Mouse (Mus musculus) CD4-positive, CD25-positive, alpha-beta regulatory T cell, adult 9 weeks (primary cell): ENCODE results near the gene Mrgbp. TPM values are rescaled to one million over a fixed set of nuclear protein-coding genes. Genes with fewer than 3 reads are reported as not detected.

Experiments used
- polyA plus RNA-seq: library from polyadenylated mRNA; unstranded; fragments of 100-300 nt; shearing (Covaris generic); gene quantifications from one replicate; pipeline ENCODE4 v1.2.1, GENCODE M21; 2017

The Mrgbp gene
- 42.1 TPM for polyA plus RNA-seq

DNA sequence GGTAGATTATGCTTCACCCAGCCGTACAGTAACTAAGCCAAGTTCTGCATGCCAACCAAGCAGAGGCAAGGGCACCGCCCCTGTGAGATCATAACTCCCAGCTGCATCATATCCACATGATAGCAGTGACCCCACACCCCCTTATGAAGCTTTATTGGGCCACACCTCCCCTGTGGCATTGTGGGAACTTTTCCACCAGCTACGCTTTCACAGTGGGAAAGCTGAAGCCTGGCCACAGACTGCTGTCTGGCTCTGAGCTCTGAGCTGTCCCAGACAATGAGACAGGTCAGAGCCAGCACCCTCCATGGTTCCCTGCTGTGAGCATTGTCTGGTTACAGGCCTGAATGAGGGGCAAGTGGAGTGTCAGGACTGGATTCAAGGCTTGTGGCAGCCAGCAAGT lies at the start of gene Mrgbp:
Mrgbp (plus strand) TSS at position 303 of the 400 bp plus-strand sequence.

DNA sequence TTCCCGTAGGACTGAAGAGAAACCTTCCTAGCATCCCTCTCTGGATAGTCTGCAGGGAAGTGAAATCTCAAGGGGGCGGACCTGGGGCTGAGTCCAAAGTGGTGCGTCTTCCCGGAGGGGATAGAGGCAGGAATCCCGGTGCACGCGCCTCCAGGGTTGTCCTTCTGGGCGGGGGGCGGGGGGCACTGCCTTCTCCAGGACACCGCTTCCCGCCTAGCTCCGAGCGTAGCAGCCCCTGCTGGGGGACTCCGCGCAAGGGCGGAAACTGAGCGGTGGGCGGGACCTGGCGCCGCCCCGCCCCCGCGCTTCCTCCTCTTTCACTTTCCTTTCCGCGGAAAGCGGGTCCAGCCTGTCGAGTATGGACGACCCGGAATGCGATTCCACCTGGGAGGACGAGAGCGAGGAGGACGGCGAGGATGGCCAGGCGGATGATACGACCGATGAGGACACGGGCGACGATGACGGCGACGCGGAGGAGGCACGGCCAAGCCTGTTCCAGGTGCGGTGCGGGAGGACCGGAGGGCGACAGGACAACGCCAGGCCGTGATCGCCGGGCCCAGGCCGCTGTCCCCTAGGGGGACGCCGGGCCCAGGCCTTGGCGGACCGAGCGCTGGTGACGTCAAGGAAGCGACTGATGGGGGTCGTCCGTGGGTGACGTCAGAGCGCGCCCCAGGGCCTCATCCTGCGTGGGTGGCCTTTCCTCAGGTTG lies 8.2 kb downstream of the Mrgbp start, which contains the start of gene Ogfr:
Ogfr (plus strand) TSS at position 123 of the 709 bp plus-strand sequence.

DNA sequence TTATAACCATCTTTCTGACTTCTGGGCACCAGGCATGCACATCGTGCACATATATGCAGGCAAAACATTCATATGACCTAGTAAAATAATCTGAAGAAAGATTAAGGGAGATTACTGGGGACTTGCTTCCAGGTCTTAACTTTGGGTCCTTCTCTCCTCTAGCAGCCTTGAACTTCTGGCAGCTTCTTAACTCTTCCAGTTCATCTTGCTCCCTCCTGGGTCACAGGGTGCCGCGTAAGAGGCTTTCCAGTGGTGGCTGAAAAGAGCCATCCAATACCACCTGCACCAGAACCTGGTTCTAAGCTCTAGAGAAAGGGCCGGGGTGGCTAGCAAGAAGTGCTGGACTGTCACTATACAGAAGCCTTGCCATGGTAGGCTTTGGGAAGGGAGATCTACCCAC lies 16.4 kb downstream of the Mrgbp start, which contains the start of gene Col9a3:
Col9a3 (plus strand) TSS at position 301 of the 400 bp plus-strand sequence.

Other genes with a start within 250 kb of the Mrgbp start
- not detected for gene Gata5, start 246.6 kb upstream of the Mrgbp start, polyA plus RNA-seq
- gene Slco4a1, start 125.1 kb upstream of the Mrgbp start, polyA plus RNA-seq: 1.7 TPM
- gene Ntsr1, start 81.3 kb upstream of the Mrgbp start, polyA plus RNA-seq: not detected
- 91.9 TPM for gene Ogfr, start 7.9 kb downstream of the Mrgbp start, polyA plus RNA-seq
- 2.9 TPM for gene Col9a3, start 16.5 kb downstream of the Mrgbp start, polyA plus RNA-seq
- not detected for gene Tcfl5, start 61.4 kb downstream of the Mrgbp start, polyA plus RNA-seq
- 79.5 TPM for gene Dido1, start 128.7 kb downstream of the Mrgbp start, polyA plus RNA-seq
- 27.6 TPM for gene Gid8, start 128.8 kb downstream of the Mrgbp start, polyA plus RNA-seq
- gene Slc17a9, start 144.0 kb downstream of the Mrgbp start, polyA plus RNA-seq: 94.0 TPM
- gene Bhlhe23, start 195.6 kb downstream of the Mrgbp start, polyA plus RNA-seq: not detected